Mouse (Mus musculus) small intestine, adult 2 months (tissue): ENCODE measurements around the gene Lnx1. TPM values are rescaled to one million over a fixed set of nuclear protein-coding genes. Genes with fewer than 3 reads are reported as not detected.

Experiments
- H3K27ac ChIP-seq: fragments of 200-500 bp; 2 replicates; pipeline ENCODE4 v1.5.1; 2012; ENCODE audit warnings: low read depth, low read length, control low read depth, inconsistent platforms; ENCODE audit not compliant: insufficient read depth
- H3K27me3 ChIP-seq: fragments of 200-500 bp; 2 replicates; pipeline ENCODE4 v1.6.1; 2012; ENCODE audit warnings: mild to moderate bottlenecking, moderate library complexity, low read length, inconsistent platforms; ENCODE audit not compliant: control insufficient read depth, insufficient read depth
- H3K36me3 ChIP-seq: fragments of 200-500 bp; 2 replicates; pipeline ENCODE4 v1.6.1; 2012; ENCODE audit warnings: mild to moderate bottlenecking, low read length, control low read depth, inconsistent platforms; ENCODE audit not compliant: control insufficient read depth, insufficient read depth
- H3K4me1 ChIP-seq: fragments of 200-500 bp; 2 replicates; pipeline ENCODE4 v1.6.1; 2012; ENCODE audit warnings: low read length, inconsistent platforms, mixed read lengths; ENCODE audit not compliant: control insufficient read depth, insufficient read depth, insufficient read length
- H3K4me3 ChIP-seq: fragments of 200-500 bp; 2 replicates; pipeline ENCODE4 v1.5.1; 2012; ENCODE audit warnings: low read depth, mild to moderate bottlenecking, control low read depth, inconsistent platforms, low read length, moderate library complexity
- CTCF ChIP-seq: fragments of 200-500 bp; IDR thresholded peaks from 2 replicates; pipeline ENCODE4 v1.5.1; 2012; ENCODE audit warnings: low read depth, mild to moderate bottlenecking, control low read depth, inconsistent platforms, low read length, moderate library complexity, mixed read lengths; ENCODE audit not compliant: insufficient replicate concordance, insufficient read length; ENCODE audit errors: extremely low read depth
- POLR2A ChIP-seq: fragments of 200-500 bp; IDR thresholded peaks from 2 replicates; pipeline ENCODE4 v1.6.1; 2012; ENCODE audit warnings: low read depth, mild to moderate bottlenecking, control low read depth, inconsistent platforms, low read length, moderate library complexity
- WGBS: fragments of 180-500 bp; shearing (Covaris S2); methylation state at CpG from one replicate; pipeline ENCODE4 v1.1.7; 2018; 5-methylcytosine and 5-hydroxymethylcytosine counted together
- polyA plus RNA-seq: library from polyadenylated mRNA; depleted of rRNA; stranded (reverse); fragments of >200 nt; gene quantifications from 2 replicates; pipeline ENCODE4 v1.2.3, GENCODE M21; 2012; rRNA removed

Lnx1 gene
- polyA plus RNA-seq, 1 experiment: 21.1 TPM

DNA sequence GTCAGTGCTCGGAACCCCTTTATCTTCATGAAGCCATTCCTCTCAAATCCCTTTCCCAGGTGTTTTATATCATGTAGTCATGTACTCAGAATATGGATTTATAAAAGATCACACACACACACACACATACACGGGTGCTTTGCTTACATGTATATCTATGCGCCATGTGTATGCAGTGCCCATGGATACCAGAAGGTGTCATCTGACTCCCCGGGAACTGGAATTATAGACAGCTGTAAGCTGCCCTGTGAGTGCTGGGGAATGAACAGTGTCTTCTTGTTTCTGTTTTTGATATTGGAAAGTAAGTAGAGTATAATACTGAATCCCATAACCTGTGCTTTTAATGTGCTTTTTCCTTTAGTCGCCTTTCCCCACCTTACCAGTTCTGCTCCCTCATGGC lies 111.3 kb downstream of the Lnx1 start:
- peaks cover 4% of the 10 kb centered on the region; the same call in 1 of the 2 replicates for H3K4me1 ChIP-seq
- H3K4me3 ChIP-seq: no peak overlapping the region
- TF ChIP-seq CTCF: no peak
- no peak for TF ChIP-seq POLR2A
- peaks cover 59% of the 10 kb centered on the region for H3K36me3 ChIP-seq
- no peaks in the 10 kb centered on the region for H3K27me3 ChIP-seq
- 93% methylated on average over 5 of the region's 5 CpGs for WGBS
- no peak overlapping the region for H3K27ac ChIP-seq

GRCm38 (mm10) chr5:74589133-74589532 lies 113.6 kb downstream of the Lnx1 start:
- peaks cover 59% of the 10 kb centered on the region for H3K36me3 ChIP-seq
- H3K27me3 ChIP-seq: no peaks in the 10 kb centered on the region
- H3K27ac ChIP-seq: no peak overlapping the region
- H3K4me3 ChIP-seq: no peak overlapping the region
- WGBS: 78% methylated on average over 7 of the region's 7 CpGs
- TF ChIP-seq CTCF: no peak
- TF ChIP-seq POLR2A: no peak
- H3K4me1 ChIP-seq: peaks cover 4% of the 10 kb centered on the region; the same call in 1 of the 2 replicates

GRCm38 (mm10) chr5:74571767-74572166 lies 130.9 kb downstream of the Lnx1 start:
- Histone ChIP-seq H3K4me1 (no peaks in the 10 kb centered on the region), H3K27ac (no peak overlapping the region), H3K27me3 (no peaks in the 10 kb centered on the region), H3K4me3 (no peak overlapping the region), H3K36me3 (peaks cover 37% of the 10 kb centered on the region)
- TF ChIP-seq POLR2A (no peak), CTCF (no peak)
- WGBS: 86% methylated on average over 6 of the region's 6 CpGs

- no peak overlapping the region for H3K4me3 ChIP-seq
- no peak for TF ChIP-seq POLR2A
- TF ChIP-seq CTCF: no peak
- H3K27me3 ChIP-seq: no peaks in the 10 kb centered on the region
- H3K4me1 ChIP-seq: no peaks in the 10 kb centered on the region
- WGBS: 51% methylated on average over 1 of the region's 1 CpGs
- H3K27ac ChIP-seq: no peak overlapping the region
- peaks cover 35% of the 10 kb centered on the region for H3K36me3 ChIP-seq
Measured at GRCm38 (mm10) chr5:74561151-74561550, 141.6 kb downstream of the Lnx1 start.

GRCm38 (mm10) chr5:74549566-74549965 lies 153.1 kb downstream of the Lnx1 start:
- Histone ChIP-seq H3K27ac (no peak overlapping the region), H3K36me3 (peaks cover 40% of the 10 kb centered on the region), H3K4me3 (no peak overlapping the region), H3K27me3 (no peaks in the 10 kb centered on the region), H3K4me1 (no peaks in the 10 kb centered on the region)
- TF ChIP-seq CTCF (no peak), POLR2A (no peak)
- WGBS: 92% methylated on average over 8 of the region's 8 CpGs

- no peak overlapping the region for H3K4me3 ChIP-seq
- H3K4me1 ChIP-seq: no peaks in the 10 kb centered on the region
- H3K27ac ChIP-seq: no peak overlapping the region
- 91% methylated on average over 4 of the region's 4 CpGs for WGBS
- no peaks in the 10 kb centered on the region for H3K27me3 ChIP-seq
- peaks cover 50% of the 10 kb centered on the region for H3K36me3 ChIP-seq
- TF ChIP-seq POLR2A (no peak), CTCF (no peak)
Measured at GRCm38 (mm10) chr5:74545606-74546005, 157.1 kb downstream of the Lnx1 start.

Other genes with a start within 250 kb of the Lnx1 start
- gene Scfd2, start 171.2 kb downstream of the Lnx1 start, polyA plus RNA-seq: 6.5 and 9.6 TPM in 2 replicates
- gene Fip1l1, start 167.5 kb downstream of the Lnx1 start, polyA plus RNA-seq: 5.7 and 19.6 TPM in 2 replicates